Mouse (Mus musculus): ENCODE results near the gene Adra1d.

- TF ChIP-seq CTCF (IDR thresholded peaks at IDR 0.05; ENCODE audit: low read depth) (no peak), EP300 (optimal IDR thresholded peaks at IDR 0.05) (no peak)
These were observed 1.7 kb downstream of the Adra1d start for GRCm38 (mm10) chr2:131560205-131560919.
